Mouse (Mus musculus) thymus, postnatal 14 days (tissue): Measurements from ENCODE around the gene Kcnk6.
"Not testable (repeated sequence)": the region's sequence is repeated elsewhere in the genome, so short reads cannot be mapped to it uniquely, and the experiment has no call there.

Source experiments
- DNase-seq: peaks from one replicate; pipeline ENCODE4 v3.0.0; 2021

Kcnk6 gene

DNA sequence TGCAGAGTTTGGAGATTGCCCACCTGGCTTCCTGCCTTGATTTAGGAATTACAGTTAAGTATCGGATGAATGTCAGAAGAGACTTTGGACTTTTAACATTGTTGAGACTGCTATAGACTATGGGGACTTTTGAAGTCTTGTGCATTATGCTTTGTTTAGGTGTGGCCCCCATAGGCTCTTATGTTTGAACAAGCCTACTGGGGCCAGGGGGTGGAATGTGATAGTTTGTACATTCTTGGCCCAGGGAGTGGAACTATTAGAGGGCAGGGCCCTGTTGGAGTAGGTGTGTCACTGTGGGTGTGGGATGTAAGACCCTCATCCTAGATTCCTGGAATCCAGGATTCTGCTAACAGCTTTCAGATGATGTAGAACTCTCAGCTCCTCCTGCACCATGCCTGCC lies 38.1 kb downstream of the Kcnk6 start:
- not testable (repeated sequence) for DNase-seq

DNA sequence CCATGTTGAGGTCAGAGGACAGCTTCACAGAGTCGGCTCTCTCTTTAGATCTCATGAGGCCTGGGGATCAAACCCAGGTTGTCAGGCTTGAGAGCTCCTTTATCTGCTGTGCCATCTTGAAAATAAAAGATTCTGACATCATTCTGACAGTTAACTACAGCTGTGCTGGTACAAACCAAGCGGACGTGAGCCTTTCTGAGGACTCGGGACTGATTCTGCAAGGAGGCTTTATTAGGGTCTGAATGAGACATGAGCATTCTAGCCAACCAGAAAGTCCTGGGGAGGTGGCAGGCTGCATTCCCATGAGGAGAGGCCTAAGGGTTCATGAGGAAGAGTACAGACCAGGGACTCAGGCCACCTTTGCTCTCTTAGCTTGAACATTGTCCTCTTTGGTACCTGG lies 51.0 kb downstream of the Kcnk6 start:
- DNase-seq, result not testable (repeated sequence)

DNA sequence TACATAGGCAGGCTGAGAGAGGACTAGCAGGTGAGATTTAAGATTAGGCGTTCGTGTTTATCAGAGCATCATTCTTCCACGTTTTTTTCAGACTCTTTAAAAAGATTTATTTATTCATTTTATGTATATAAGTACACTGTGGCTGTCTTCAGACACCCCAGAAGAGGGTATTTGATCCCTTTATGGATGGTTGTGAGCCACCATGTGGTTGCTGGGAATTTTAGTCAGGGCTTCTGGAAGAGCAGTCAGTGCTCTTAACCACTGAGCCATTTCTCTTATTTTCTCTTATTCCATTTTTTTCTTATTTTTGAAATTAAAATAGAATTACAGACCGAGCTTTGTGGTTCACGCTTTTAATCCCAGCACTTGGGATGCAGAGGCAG lies 51.5 kb downstream of the Kcnk6 start:
- DNase-seq, result no peak

DNA sequence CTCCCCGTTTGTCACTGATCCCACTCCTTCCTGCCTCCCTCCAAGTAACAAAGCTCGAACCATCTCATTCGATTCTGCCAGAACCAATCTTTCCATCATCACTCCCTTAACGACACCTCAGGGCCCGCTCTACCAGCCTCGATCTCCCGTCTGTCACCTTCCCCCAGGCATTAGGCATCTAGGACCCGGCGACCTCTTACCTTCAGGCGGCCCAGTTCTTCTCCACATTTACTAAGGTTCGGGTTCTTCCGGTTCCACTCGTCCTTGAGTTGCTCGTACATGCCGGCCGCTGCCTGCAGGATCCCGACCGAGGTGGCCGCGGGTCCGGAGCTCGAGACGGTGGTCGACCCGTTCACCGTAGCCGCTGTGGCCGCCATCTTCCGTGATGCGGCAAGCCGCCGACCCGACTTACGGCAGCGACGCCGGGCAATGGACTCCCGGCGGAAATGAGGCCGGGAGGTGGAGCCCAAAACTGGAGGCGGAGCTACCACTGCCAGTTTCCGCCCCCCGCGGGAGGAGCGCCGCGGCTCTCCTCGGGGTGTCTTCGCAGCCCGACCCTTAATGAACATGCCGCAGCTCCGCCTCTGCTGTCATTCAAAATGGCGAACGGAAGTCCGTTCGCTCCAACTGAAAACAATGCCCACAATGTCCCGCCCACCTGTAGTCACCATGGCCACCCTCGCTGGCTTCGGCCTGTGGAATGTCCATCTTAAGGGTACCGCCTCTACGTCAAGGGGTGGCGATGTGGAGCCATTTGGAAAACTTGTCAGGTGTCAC lies 52.0 kb downstream of the Kcnk6 start, which contains the start of gene Psmd8:
Gene Psmd8, minus strand, starts transcription at position 625 of the 777 bp plus-strand sequence.
- DNase-seq, result peak; percentile 98

DNA sequence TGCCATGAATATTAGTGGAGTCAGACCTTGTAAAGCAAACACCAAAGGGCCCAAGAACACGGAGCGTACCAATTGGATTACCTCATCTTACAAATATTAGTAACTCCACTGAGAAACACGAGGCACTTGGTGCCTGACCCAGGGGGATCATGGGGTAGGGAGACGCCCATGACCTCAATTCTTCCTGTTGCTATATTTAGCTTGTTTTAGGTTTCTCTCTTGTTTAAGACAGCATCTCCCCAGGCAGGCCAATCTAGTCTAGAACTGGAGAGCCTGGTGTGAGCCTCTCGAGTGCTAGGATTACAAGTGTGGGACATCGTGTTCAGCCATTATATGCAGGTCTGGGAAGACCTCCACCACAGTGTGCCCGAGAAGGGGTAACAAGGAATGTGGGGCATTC lies 53.0 kb downstream of the Kcnk6 start:
- peak; percentile 24 for DNase-seq

DNA sequence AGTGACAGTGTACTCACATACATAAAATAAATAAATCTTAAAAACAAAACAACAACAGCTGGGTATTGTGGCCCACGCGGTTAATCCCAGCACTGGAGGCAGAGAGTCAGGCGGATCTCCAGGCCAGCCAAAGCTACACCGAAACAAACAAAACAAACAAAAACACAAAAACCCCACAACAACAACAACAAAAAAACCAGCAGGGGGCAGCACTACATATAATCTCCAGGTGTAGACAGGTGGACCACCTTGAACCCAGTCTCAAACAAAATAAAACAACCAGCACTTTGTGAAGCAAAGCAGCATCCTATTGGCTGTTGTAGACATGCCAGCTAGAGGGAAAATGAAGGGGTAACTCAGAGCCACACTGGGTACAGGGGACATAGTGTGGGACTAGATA lies 54.2 kb downstream of the Kcnk6 start:
- DNase-seq, result peak; percentile 29

DNA sequence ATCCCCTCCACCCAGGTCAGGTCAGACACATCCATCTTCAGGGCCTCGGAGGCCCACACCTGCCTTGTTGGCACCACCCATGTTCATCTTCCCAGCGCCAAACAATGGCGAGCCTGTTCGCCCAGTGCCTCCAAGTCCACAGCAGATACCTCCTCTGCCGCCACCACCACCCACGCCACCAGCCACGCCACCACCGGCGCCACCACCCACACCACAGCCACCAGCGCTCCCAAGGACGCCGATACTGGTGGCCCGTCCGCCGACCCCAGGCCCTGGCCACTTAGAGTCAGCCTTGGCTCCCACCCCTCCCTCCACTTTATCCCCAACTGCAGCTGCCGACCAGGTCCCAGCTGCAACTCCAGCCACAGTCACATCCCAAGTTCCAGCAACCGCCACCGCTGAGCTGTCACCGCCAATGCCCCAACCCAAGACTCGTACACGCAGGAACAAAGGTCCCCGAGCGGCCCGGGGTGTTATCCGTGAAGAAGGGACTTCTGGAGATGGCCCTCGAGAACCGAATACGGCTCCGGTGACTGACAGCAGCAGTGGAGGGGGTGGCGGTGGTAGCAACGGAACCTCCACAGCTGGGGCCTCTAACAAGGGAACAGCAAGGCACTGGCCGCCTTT lies 59.8 kb downstream of the Kcnk6 start:
- DNase-seq, result no peak
